Mouse (Mus musculus) MEL (cell line): ENCODE measurements around the gene Lce1a2.

Experiments
- CHD2 ChIP-seq: IDR thresholded peaks from 2 replicates; pipeline ENCODE4 v1.6.1; 2011; ENCODE audit warnings: low read length, improper control_type of control experiment
- MAX ChIP-seq: IDR thresholded peaks from 2 replicates; pipeline ENCODE4 v1.6.1; 2011; ENCODE audit warnings: low read length, improper control_type of control experiment

- TF ChIP-seq CHD2: no peak
- no peak for TF ChIP-seq MAX
Measured at GRCm38 (mm10) chr3:92670215-92670614, at the start of gene Lce1a2.
